Mouse (Mus musculus): ENCODE results near the gene Slc19a1.

Slc19a1 gene

GRCm38 (mm10) chr10:77091538-77092097 lies 59.6 kb downstream of the Slc19a1 start:
- no peak for DNase-seq (ENCODE audit: extremely low read depth, low read depth)

- DNase-seq (ENCODE audit: extremely low read depth, low read depth) = no peak
Measured at GRCm38 (mm10) chr10:77093817-77094216, 61.8 kb downstream of the Slc19a1 start.

DNA sequence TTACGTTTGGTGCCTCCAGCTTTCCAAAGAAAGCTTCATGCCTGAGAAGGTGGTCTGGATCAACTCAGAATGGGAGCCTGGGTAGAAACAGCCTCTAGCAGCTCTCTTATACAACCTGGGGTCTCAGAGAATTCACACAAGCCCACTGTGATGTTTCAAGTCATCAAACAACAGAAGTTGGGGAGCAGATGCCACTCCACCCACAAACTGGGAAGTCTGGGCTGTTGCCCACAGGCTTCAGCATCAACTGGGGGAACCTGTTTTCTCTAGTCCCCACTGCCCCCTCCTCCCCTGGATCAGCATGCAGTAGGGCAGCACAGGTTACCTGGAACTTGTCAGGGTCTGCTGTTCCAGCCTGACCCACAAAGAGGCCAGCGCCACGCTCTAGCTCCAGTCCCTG lies 63.6 kb downstream of the Slc19a1 start:
- no peak for DNase-seq (ENCODE audit: extremely low read depth, low read depth)

DNA sequence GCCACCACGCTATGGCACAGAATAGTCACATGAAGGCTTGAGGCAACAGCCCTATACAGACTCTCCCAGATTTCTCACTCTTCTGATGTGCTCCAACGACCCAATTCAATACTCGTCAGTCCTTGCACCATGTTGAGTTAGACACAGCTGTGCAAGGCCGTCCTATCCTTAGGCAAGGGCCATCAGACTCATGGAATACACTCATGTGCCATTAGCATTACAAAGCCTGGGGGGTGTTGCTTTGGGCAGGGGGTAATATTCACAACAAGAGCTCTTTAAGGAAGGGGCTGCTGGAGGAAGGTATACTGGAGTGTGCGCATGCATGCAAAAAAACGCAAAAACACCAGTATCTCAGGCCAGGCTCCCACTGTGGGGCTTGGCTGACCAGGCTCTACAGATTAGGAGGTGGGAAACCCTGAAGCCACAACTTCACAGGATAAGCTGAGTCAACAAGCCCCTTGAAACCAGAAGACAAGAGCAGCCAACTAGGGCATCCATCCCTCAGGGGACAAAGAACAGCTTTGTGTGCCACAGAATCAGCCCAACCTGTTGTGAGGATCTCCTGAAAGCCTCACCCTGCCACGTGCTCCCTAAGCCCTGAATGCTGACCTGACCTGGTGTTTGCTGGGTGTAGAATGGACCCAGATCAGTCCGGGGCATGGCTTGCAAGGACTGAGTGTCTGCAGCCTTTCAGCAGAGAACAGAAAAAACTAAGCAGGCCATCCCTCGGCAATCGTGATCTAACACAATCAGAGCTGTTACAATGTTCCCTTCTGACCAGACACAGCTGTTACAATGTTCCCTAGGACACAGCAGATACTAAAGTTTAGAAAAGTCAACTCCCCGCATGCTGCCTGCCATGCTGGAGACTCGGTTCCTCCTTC lies 65.2 kb downstream of the Slc19a1 start:
- no peak for DNase-seq (ENCODE audit: extremely low read depth, low read depth)

DNA sequence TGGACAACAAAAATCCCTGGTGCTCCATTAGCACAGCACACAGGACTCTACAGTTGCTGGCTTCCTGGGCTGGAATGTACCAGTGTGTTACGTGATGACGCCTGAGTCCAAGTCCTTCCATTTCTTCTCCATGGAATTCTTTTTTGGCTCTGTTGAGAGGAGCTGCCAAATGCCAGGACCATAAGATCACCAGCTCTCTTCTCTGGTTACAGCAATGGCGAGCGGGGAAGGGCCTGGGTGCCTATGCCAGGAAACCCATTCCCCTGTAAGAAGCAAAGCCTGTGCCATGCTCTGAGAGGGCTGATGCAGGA lies 65.8 kb downstream of the Slc19a1 start:
- no peak for DNase-seq (ENCODE audit: extremely low read depth, low read depth)

DNA sequence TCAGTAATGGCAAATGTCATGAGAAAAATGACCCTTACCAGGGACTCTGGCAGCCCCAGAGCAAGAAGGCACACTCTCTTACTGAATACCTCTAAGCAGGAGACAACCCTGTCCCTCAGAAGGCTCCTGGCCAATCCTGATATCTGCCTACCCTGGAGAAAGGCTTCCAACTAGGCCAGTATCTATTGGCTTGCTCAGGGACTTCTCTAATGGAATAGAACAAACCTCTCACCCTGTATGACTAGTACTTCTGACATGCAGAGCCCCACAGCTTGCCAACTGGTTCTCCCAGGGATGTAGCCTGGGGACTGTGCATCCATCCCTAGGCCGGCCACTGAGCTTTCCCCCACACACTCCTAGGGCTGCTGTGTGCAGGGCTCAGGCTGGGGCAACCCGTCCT lies 66.6 kb downstream of the Slc19a1 start:
- DNase-seq (ENCODE audit: extremely low read depth, low read depth) = no peak

DNA sequence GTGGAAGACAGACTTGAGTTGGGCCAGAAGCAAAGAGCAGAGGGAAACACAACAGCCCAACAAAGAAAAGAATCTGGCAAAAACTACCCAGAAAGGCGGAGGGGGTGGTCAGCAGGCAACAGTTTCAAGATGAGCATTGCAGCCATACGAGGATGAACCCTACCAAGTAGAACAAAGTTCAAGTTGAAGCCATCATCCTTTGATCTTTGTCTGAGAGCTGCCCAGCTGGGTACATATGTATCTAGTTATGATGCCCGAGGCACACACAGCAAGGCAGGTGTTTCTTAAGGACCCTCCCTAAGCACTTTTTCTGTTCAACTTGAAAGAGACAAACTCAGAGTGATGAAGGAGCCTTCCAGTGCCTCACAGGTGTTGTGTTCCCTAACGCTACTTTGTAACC lies 67.7 kb downstream of the Slc19a1 start:
- no peak for DNase-seq (ENCODE audit: extremely low read depth, low read depth)

DNA sequence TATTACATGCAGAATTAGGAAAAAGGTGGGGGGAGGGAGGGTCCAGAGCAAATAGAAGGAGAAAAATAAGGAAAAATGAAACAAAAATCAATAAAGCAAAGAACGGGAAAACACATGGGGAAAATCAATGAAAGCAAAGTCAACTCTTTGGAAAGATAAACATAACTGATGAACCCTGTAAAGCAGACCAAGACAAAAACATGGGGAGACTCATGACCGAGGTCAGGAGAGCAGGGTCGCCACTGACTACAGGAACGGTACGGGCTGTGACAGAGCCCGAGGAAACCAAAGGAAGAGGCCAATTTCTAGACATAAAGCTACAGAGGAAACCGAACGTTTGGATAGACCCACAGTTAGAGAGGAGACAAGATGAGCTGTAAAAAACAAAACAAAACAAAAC lies 71.6 kb downstream of the Slc19a1 start:
- no peak for DNase-seq (ENCODE audit: extremely low read depth, low read depth)

DNA sequence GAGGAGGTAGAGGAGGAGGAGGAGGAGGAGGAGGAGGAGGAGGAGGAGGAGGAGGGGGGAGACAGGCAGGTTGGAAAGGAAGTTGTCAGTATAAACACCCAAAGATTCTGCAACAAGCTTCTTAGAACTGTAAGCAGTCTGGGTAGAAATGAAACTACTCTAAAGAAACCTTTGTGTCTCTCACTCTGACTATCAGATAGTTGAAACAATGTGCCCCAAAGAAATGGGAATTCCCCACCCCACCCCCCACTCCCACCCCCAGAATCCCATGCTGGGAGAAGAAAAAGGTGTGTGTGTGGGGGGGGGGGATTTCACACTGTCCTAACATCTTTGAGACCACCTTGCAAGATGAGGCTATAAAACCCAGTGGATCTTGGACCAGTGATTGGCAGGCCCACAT lies 72.3 kb downstream of the Slc19a1 start:
- no peak for DNase-seq (ENCODE audit: extremely low read depth, low read depth)

GRCm38 (mm10) chr10:77108106-77108505 lies 76.1 kb downstream of the Slc19a1 start:
- no peak for DNase-seq (ENCODE audit: extremely low read depth, low read depth)

DNA sequence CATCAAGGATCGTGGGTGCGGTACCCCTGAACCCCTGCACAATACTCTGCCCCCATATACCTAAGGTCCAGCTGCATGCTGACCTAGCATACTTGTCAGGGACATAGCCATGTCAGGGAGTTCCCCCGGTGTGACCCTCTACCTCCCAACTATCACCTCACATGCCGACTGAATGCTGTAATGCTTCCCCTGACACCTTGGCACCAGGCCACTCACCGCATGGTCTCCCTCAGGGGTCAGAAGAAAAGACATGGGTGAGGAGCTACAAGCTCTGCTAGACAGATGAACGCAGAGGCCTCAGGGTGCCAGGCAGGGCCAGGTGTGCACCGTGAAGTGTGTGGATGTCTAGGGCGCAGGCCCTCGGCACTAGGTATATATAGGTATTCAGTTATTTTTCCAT lies 78.0 kb downstream of the Slc19a1 start:
- DNase-seq (ENCODE audit: extremely low read depth, low read depth) = no peak
